In genomic region chr13:36113181-36113580, GRCm38 (mm10) we compare ENCODE assay signal across 18 mouse cellular contexts.
"Had no signal": no experiment of that assay in that cellular context is flagged by ENCODE, and none has a peak within 500 bp of the region (broad histone marks: within the 10 kb centered on the region; RNA-seq: fewer than 3 reads in every experiment).

No protein-coding gene starts in this region.

- H3K4me2 ChIP-seq: lung, embryonic 14.5 days; midbrain, embryonic 12.5 days; neural tube, embryonic 13.5 days; neural tube, embryonic 15.5 days had no signal

- H3K27me3 ChIP-seq: midbrain, embryonic 12.5 days; neural tube, embryonic 13.5 days; neural tube, embryonic 15.5 days had no signal

- H3K27ac ChIP-seq: midbrain, embryonic 10.5 days; midbrain, embryonic 12.5 days; neural tube, embryonic 13.5 days; neural tube, embryonic 15.5 days had no signal

- DNase-seq: lung, embryonic 14.5 days; lung, postnatal 10 days; lung, postnatal 4 days; midbrain, embryonic 14.5 days; retina, postnatal 1 day; right cerebral cortex, adult 18-20 months; right cerebral cortex, postnatal 25 days; right cerebral cortex, postnatal 4 days; spleen, adult 18-20 months; thymus, adult 18-20 months; thymus, postnatal 14 days; thymus, postnatal 36 days had no signal

- H3K9ac ChIP-seq: lung, embryonic 14.5 days; midbrain, embryonic 12.5 days; neural tube, embryonic 13.5 days; neural tube, embryonic 15.5 days had no signal

- ATAC-seq: midbrain, embryonic 16.5 days had no signal

- H3K4me3 ChIP-seq: midbrain, embryonic 10.5 days; midbrain, embryonic 12.5 days; myocyte; neural tube, embryonic 13.5 days; neural tube, embryonic 15.5 days had no signal

- H3K9me3 ChIP-seq: midbrain, embryonic 10.5 days; midbrain, embryonic 12.5 days; neural tube, embryonic 13.5 days; neural tube, embryonic 15.5 days had no signal

- H3K36me3 ChIP-seq: midbrain, embryonic 10.5 days; midbrain, embryonic 12.5 days; neural tube, embryonic 13.5 days; neural tube, embryonic 15.5 days had no signal
